Mouse (Mus musculus): ENCODE data around the gene Isoc2b.

GRCm38 (mm10) chr7:4806716-4807115 is 63.3 kb downstream of the Isoc2b start:
- TF ChIP-seq POLR2A (IDR thresholded peaks at IDR 0.05; ENCODE audit: insufficient read depth, low read depth, low read length) (no peak), CTCF (IDR thresholded peaks at IDR 0.05; ENCODE audit: insufficient read depth, low read depth, low read length) (no peak)

Measured in olfactory bulb, adult 2 months (tissue).